Mouse (Mus musculus) lung, postnatal 0 days (tissue): Measurements from ENCODE around the gene Pif1. TPM values are rescaled to one million over a fixed set of nuclear protein-coding genes. Genes with fewer than 3 reads are reported as not detected.

Source experiments
- ATAC-seq: fragments of 200-750 bp; cut with Nextera tagmentation; 2 replicates; pipeline ENCODE4 v1.8.0; 2017; ENCODE audit warnings: moderate library complexity
- DNase-seq: peaks from one replicate; pipeline ENCODE4 v3.0.0-alpha.2; 2016; ENCODE audit warnings: low spot score
- H3K27ac ChIP-seq: fragments of 300-500 bp; sonication (generic); 2 replicates; pipeline ENCODE4 v1.5.1; 2014; ENCODE audit warnings: antibody characterized with exemption, mild to moderate bottlenecking, low read length, mixed read lengths
- H3K27me3 ChIP-seq: fragments of 300-500 bp; sonication (generic); replicated peaks from 2 replicates; pipeline ENCODE4 v1.6.1; 2014; ENCODE audit warnings: low read length, mixed read lengths; ENCODE audit not compliant: insufficient read depth
- H3K36me3 ChIP-seq: fragments of 300-500 bp; sonication (generic); 2 replicates; pipeline ENCODE4 v1.6.1; 2014; ENCODE audit warnings: low read length, mixed read lengths; ENCODE audit not compliant: insufficient read depth
- H3K4me1 ChIP-seq: fragments of 300-500 bp; sonication (generic); 2 replicates; pipeline ENCODE4 v1.6.1; 2014; ENCODE audit warnings: antibody characterized with exemption, low read depth, low read length, mixed read lengths; ENCODE audit not compliant: insufficient read depth
- H3K4me2 ChIP-seq: fragments of 300-500 bp; sonication (generic); replicated peaks from 2 replicates; pipeline ENCODE4 v1.6.1; 2014; ENCODE audit warnings: low read depth, mild to moderate bottlenecking, low read length, moderate library complexity, mixed read lengths
- H3K4me3 ChIP-seq: fragments of 300-500 bp; sonication (generic); 2 replicates; pipeline ENCODE4 v1.5.1; 2014; ENCODE audit warnings: low read depth, low read length
- H3K9ac ChIP-seq: fragments of 300-500 bp; sonication (generic); replicated peaks from 2 replicates; pipeline ENCODE4 v1.6.1; 2014; ENCODE audit warnings: low read depth, mild to moderate bottlenecking
- H3K9me3 ChIP-seq: fragments of 300-500 bp; sonication (generic); 2 replicates; pipeline ENCODE4 v1.6.1; 2016; ENCODE audit warnings: low read length, mixed read lengths
- CTCF ChIP-seq: IDR thresholded peaks from 2 replicates; pipeline ENCODE4 v1.5.1; 2016; ENCODE audit warnings: antibody characterized with exemption, mild to moderate bottlenecking
- EP300 ChIP-seq: IDR thresholded peaks from 2 replicates; pipeline ENCODE4 v1.6.1; 2016; ENCODE audit warnings: antibody characterized with exemption, mild to moderate bottlenecking, control low read depth
- WGBS: fragments of 180-500 bp; shearing (Covaris S2); extraction: QIAGEN DNeasy Blood & Tissue Kit; methylation state at CpG from one replicate; pipeline ENCODE4 v1.1.7; 2014; 5-methylcytosine and 5-hydroxymethylcytosine counted together
- polyA plus RNA-seq: library from polyadenylated mRNA; unstranded; fragments of >200 nt; fragmentation: Nextera tagmentation; extraction: Ambion mirVana; gene quantifications from 2 replicates; pipeline ENCODE4 v1.2.1, GENCODE M21; 2015

Pif1 gene
- polyA plus RNA-seq, 1 experiment from 2014 or later, result 0.87 TPM

DNA sequence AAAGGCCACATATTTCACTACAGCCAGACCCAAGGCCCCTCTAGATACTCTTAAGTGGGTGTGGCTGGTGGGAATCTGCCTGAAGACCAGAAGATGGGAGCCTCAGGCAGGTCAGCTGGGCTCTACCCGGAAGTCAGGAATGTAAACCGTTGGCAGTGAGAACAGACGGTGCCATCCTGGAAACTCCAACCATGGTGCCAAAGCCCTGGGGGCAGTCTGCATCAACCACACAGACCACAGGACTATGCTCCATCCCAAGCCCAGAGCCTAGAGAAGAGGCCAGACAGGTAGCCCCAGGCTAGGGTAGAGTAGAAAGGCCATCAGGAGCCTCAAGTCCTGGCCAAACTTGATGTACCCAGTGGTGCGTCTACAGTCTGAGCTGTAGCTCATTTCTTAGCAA is 31.3 kb upstream of the Pif1 start:
- H3K36me3 ChIP-seq, result peaks cover 17% of the 10 kb centered on the region; the same call in 1 of the 2 replicates
- H3K4me1 ChIP-seq, result peaks cover 15% of the 10 kb centered on the region
- no peak overlapping the region for H3K9ac ChIP-seq
- no peak for ATAC-seq
- WGBS, result 58% methylated on average over 4 of the region's 4 CpGs
- no peaks in the 10 kb centered on the region for H3K27me3 ChIP-seq
- peak overlapping the region; percentile 32; the same call in 1 of the 2 replicates for H3K27ac ChIP-seq
- no peak for DNase-seq
- TF ChIP-seq CTCF (no peak), EP300 (no peak)
- no peak overlapping the region for H3K4me3 ChIP-seq
- no peak overlapping the region for H3K4me2 ChIP-seq
- H3K9me3 ChIP-seq, result no peaks in the 10 kb centered on the region

DNA sequence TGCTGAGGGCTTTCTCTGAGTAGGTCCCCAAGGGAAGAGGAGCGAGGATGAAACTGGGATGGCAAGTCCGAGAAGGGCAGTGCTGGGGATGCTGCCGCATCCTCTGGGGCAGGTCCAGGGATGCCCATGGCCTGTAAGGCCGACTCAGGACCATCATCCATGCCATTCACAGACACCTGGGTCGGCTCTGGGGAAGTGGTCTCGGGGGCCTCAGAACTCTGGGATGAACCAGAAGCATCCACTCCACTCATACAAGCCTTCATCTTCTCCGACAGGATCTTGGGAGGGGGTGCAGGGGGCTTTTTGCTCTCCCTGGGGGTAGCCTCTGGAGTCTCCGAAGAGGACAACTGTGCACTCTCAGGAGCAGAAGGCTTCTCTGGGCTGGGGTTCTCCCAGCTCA is 30.6 kb upstream of the Pif1 start:
- ATAC-seq, result no peak
- 86% methylated on average over 8 of the region's 8 CpGs for WGBS

DNA sequence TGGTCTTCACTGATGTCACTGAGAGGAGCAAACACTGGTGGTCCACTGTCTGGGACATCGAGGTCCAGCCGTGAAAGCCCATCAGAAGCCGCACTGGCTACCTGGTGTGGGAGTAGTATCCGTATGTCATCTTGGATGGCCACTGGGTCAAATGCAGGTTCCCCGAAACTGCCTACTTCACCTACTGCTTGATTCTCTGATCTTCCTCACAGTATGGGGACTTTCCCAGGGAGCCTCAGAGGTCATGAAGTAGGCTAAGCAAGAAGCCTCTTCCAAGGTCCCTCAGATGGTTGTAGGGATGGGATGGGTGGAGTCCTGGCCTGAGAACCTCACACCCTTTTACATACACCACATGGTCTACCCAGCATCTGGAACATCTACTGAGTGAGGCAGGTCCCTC is 30.0 kb upstream of the Pif1 start:
- Histone ChIP-seq H3K9me3 (no peaks in the 10 kb centered on the region), H3K4me3 (no peak overlapping the region), H3K4me1 (peaks cover 13% of the 10 kb centered on the region; the same call in 1 of the 2 replicates), H3K9ac (no peak overlapping the region), H3K27ac (no peak overlapping the region), H3K27me3 (no peaks in the 10 kb centered on the region), H3K4me2 (no peak overlapping the region), H3K36me3 (peaks cover 17% of the 10 kb centered on the region; the same call in 1 of the 2 replicates)
- no peak for TF ChIP-seq EP300
- no peak for TF ChIP-seq CTCF
- DNase-seq, result no peak
- no peak for ATAC-seq
- whole genome bisulfite sequencing, result 98% methylated on average over 5 of the region's 5 CpGs

More for the DNA sequence above, 30.6 kb upstream of the Pif1 start:
- DNase-seq, result no peak
- TF ChIP-seq CTCF, result no peak
- no peak for TF ChIP-seq EP300
- Histone ChIP-seq H3K4me2 (no peak overlapping the region), H3K36me3 (peaks cover 17% of the 10 kb centered on the region; the same call in 1 of the 2 replicates), H3K9me3 (no peaks in the 10 kb centered on the region), H3K27ac (no peak overlapping the region), H3K4me1 (peaks cover 12% of the 10 kb centered on the region; the same call in 1 of the 2 replicates), H3K27me3 (no peaks in the 10 kb centered on the region), H3K4me3 (no peak overlapping the region), H3K9ac (no peak overlapping the region)

DNA sequence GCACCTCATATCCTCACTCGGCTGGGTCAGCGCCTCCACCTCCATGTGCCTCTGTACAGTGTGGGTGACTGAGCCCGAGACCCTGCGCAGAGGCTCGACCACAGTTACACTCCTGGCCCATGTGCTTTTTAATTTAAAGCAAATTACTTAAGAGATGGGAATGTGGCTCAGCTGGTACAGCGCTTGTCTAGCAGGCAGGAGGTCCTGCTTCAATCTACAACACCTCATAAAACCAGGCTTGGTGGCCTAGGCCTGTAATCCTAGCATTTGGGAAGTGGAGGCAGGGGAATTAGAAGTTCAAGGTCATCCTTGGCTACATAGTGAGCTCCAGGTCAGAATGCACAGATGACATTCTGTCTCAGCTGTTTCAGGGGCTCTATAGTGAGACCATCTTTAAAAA is 28.2 kb upstream of the Pif1 start:
- Histone ChIP-seq H3K36me3 (peaks cover 20% of the 10 kb centered on the region; the same call in 1 of the 2 replicates), H3K4me3 (no peak overlapping the region), H3K27ac (no peak overlapping the region), H3K4me2 (no peak overlapping the region), H3K27me3 (no peaks in the 10 kb centered on the region), H3K9me3 (no peaks in the 10 kb centered on the region), H3K4me1 (peaks cover 18% of the 10 kb centered on the region; the same call in 1 of the 2 replicates), H3K9ac (no peak overlapping the region)
- TF ChIP-seq EP300 (no peak), CTCF (no peak)
- peak; percentile 44 for DNase-seq
- 79% methylated on average over 6 of the region's 6 CpGs for WGBS
- no peak for ATAC-seq

DNA sequence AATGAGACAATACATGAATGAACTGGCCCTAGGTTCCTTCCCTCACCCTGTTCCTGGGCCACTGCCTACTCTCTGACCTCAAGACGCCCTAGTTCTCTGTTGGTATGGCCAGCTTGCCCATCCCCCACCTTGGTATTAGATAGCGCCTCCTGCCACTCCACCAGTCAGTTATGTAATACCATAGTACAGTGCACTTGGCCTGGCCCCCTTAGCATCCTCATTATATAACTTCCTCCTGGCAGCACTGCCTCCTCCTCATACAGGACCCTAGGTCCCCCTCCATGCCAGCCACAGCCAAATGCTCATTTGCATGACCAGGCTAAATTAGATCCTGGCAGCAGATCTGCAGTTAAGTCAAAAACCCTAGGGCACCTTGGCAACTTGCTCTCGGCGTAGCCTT is 25.9 kb upstream of the Pif1 start:
- peaks cover 20% of the 10 kb centered on the region; the same call in 1 of the 2 replicates for H3K36me3 ChIP-seq

DNA sequence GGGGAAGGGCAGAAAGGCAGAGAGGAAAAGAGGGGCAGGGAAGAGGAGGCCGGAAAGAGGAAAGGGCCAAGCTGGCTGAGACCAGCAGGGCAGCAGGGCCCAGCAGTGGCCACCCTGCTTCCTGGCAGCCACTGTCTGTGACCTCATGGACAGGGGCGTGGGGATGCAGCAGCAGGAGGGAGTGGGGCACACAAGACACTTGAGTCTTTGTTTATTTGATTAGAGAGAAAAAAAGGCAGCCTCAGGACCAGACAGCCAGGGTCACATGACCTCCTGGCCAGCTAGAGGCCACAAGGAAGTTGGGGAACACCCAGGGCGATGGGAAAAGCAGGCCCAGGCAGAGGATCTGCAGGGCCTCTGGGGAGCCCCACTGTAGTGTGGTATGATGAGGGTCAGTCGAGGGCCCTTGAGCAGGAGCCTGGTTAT is 24.9 kb upstream of the Pif1 start:
- H3K4me1 ChIP-seq, result peaks cover 10% of the 10 kb centered on the region; the same call in 1 of the 2 replicates
- no peaks in the 10 kb centered on the region for H3K27me3 ChIP-seq
- H3K4me2 ChIP-seq, result no peak overlapping the region
- no peaks in the 10 kb centered on the region for H3K9me3 ChIP-seq
- TF ChIP-seq CTCF, result no peak
- no peak for TF ChIP-seq EP300
- H3K27ac ChIP-seq, result no peak overlapping the region
- peaks cover 15% of the 10 kb centered on the region; the same call in 1 of the 2 replicates for H3K36me3 ChIP-seq
- ATAC-seq (peak; percentile 77), DNase-seq (peak; percentile 68)
- H3K4me3 ChIP-seq, result no peak overlapping the region
- no peak overlapping the region for H3K9ac ChIP-seq
- WGBS, result 11% methylated on average over 4 of the region's 4 CpGs

More for the DNA sequence above, 25.9 kb upstream of the Pif1 start:
- DNase-seq, result peak; percentile 62
- 85% methylated on average over 4 of the region's 4 CpGs for WGBS
- Histone ChIP-seq H3K9me3 (no peaks in the 10 kb centered on the region), H3K27ac (no peak overlapping the region), H3K9ac (no peak overlapping the region), H3K4me2 (no peak overlapping the region), H3K4me1 (peaks cover 10% of the 10 kb centered on the region; the same call in 1 of the 2 replicates), H3K27me3 (no peaks in the 10 kb centered on the region), H3K4me3 (no peak overlapping the region)
- 0 out of 2 replicates have a peak, but pooled peaks have one; percentile 15 for ATAC-seq
- no peak for TF ChIP-seq EP300
- no peak for TF ChIP-seq CTCF
